Mouse (Mus musculus) liver, embryonic 12.5 days (tissue): ENCODE results near the gene Art4. TPM values are rescaled to one million over a fixed set of nuclear protein-coding genes. Genes with fewer than 3 reads are reported as not detected.
A peak's percentile ranks its signal among the peaks of the same experiment; 100 is the strongest.

ENCODE experiments used
- ATAC-seq: fragments of 200-750 bp; cut with Nextera tagmentation; 2 replicates; pipeline ENCODE4 v1.8.0; 2017; ENCODE audit warnings: moderate number of reproducible peaks, mild to moderate bottlenecking, moderate library complexity
- H3K27ac ChIP-seq: fragments of 300-500 bp; sonication (generic); 2 replicates; pipeline ENCODE4 v1.5.1; 2016; ENCODE audit warnings: mild to moderate bottlenecking
- H3K27me3 ChIP-seq: fragments of 300-500 bp; sonication (generic); replicated peaks from 2 replicates; pipeline ENCODE4 v1.6.1; 2016; ENCODE audit warnings: mild to moderate bottlenecking, moderate library complexity
- H3K36me3 ChIP-seq: fragments of 300-500 bp; sonication (generic); 2 replicates; pipeline ENCODE4 v1.6.1; 2016; ENCODE audit warnings: mild to moderate bottlenecking, moderate library complexity
- H3K4me1 ChIP-seq: fragments of 300-500 bp; sonication (generic); 2 replicates; pipeline ENCODE4 v1.6.1; 2016
- H3K4me2 ChIP-seq: fragments of 300-500 bp; sonication (generic); 2 replicates; pipeline ENCODE4 v1.6.1; 2016; ENCODE audit warnings: mild to moderate bottlenecking, moderate library complexity
- H3K4me3 ChIP-seq: fragments of 300-500 bp; sonication (generic); 2 replicates; pipeline ENCODE4 v1.5.1; 2016; ENCODE audit warnings: mild to moderate bottlenecking, moderate library complexity
- H3K9ac ChIP-seq: fragments of 300-500 bp; sonication (generic); 2 replicates; pipeline ENCODE4 v1.6.1; 2016; ENCODE audit warnings: mild to moderate bottlenecking, moderate library complexity
- H3K9me3 ChIP-seq: fragments of 300-500 bp; sonication (generic); replicated peaks from 2 replicates; pipeline ENCODE4 v1.6.1; 2016; ENCODE audit warnings: mild to moderate bottlenecking, moderate library complexity
- WGBS: fragments of 180-500 bp; shearing (Covaris S2); methylation state at CpG from one replicate; pipeline ENCODE4 v1.1.7; 2016; ENCODE audit not compliant: insufficient replicate concordance; 5-methylcytosine and 5-hydroxymethylcytosine counted together
- microRNA-seq: library from miRNA; unstranded; fragments of <30 nt; microRNA quantifications from one replicate; pipeline ENCODE4, GENCODE M21; 2017
- polyA plus RNA-seq: library from polyadenylated mRNA; unstranded; fragments of >200 nt; fragmentation: Nextera tagmentation; extraction: Ambion mirVana; gene quantifications from 2 replicates; pipeline ENCODE4 v1.2.1, GENCODE M21; 2016

The Art4 gene
- polyA plus RNA-seq, 1 experiment from 2014 or later: 27.0 TPM

DNA sequence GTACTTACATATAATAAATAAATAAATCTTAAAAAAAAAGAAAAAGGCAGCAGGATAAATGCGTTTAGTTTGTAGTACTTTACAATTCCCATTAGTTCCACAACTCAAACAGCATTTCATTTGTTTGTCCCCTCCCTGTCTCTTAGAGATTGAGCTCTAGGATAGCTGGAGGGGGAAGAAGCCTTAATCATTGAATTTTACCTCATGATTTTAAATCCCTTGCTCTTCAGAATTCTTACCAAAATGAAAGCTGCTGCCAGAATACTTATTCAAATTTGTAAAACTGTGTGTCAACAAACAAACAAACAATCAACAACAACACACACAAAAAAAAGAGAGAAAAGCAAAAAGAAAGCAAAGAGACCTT lies 52.1 kb downstream of the Art4 start:
- H3K27me3 ChIP-seq: no peaks in the 10 kb centered on the region
- H3K9me3 ChIP-seq: no peaks in the 10 kb centered on the region
- H3K27ac ChIP-seq: peak overlapping the region; percentile 100
- H3K4me1 ChIP-seq: peaks cover 68% of the 10 kb centered on the region
- no peak for ATAC-seq
- H3K4me2 ChIP-seq: peak overlapping the region; percentile 79
- peak overlapping the region; percentile 91 for H3K9ac ChIP-seq
- peaks cover 9% of the 10 kb centered on the region for H3K36me3 ChIP-seq
- H3K4me3 ChIP-seq: peak overlapping the region; percentile 67
- WGBS: 71% methylated on average over 1 of the region's 1 CpGs

- no peak for ATAC-seq
- WGBS: 13% methylated on average over 9 of the region's 9 CpGs
These were observed 52.7 kb downstream of the Art4 start for GRCm38 (mm10) chr6:136804705-136805408.

GRCm38 (mm10) chr6:136803739-136804633 lies 53.5 kb downstream of the Art4 start, which contains the start of gene Hist4h4:
Hist4h4 (minus strand) TSS chr6:136804415.
- Histone ChIP-seq H3K9ac (peak within 1 kb of the TSS; percentile 91), H3K4me3 (peak within 1 kb of the TSS; percentile 67), H3K9me3 (no peaks in the 10 kb centered on the region), H3K4me1 (peaks cover 63% of the 10 kb centered on the region), H3K36me3 (no peaks in the 10 kb centered on the region), H3K4me2 (peak within 1 kb of the TSS; percentile 79), H3K27me3 (no peaks in the 10 kb centered on the region), H3K27ac (peak within 1 kb of the TSS; percentile 100)
- WGBS: under 1% methylated on average over 50 of the region's 50 CpGs
- peak; percentile 77 for ATAC-seq

More at GRCm38 (mm10) chr6:136804705-136805408, 52.7 kb downstream of the Art4 start:
- H3K36me3 ChIP-seq: peaks cover 3% of the 10 kb centered on the region
- H3K4me3 ChIP-seq: peak overlapping the region; percentile 67
- no peaks in the 10 kb centered on the region for H3K9me3 ChIP-seq
- peak overlapping the region; percentile 100 for H3K27ac ChIP-seq
- peak overlapping the region; percentile 79 for H3K4me2 ChIP-seq
- H3K27me3 ChIP-seq: no peaks in the 10 kb centered on the region
- H3K9ac ChIP-seq: peak overlapping the region; percentile 91
- peaks cover 65% of the 10 kb centered on the region for H3K4me1 ChIP-seq

GRCm38 (mm10) chr6:136803093-136803738 lies 54.3 kb downstream of the Art4 start:
- ATAC-seq: peak; percentile 0; the same call in 1 of the 2 replicates
- peak overlapping the region; percentile 100 for H3K27ac ChIP-seq
- H3K9me3 ChIP-seq: no peaks in the 10 kb centered on the region
- no peaks in the 10 kb centered on the region for H3K27me3 ChIP-seq
- peaks cover 71% of the 10 kb centered on the region for H3K4me1 ChIP-seq
- H3K9ac ChIP-seq: peak overlapping the region; percentile 91
- H3K4me2 ChIP-seq: peak overlapping the region; percentile 79
- H3K36me3 ChIP-seq: no peaks in the 10 kb centered on the region
- peak overlapping the region; percentile 67 for H3K4me3 ChIP-seq
- 5% methylated on average over 12 of the region's 12 CpGs for WGBS

DNA sequence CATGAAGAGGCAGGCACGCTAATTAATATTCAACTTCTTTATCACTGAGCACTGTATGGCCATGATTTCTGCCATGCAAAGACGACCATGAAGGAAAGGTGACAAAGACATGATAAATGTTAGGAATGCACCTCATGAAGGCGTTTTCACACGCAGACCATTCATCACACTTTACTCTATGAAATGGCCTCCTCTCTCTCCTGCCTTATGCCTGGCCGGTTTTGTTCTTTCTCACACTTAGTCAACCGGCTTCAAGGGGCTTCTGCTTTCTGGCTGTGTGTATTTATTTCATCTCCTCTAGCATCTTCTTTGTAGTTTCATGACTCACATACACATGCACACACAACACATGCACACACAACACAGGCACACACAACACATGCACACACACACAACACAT lies 56.3 kb downstream of the Art4 start:
- no peak for ATAC-seq
- H3K27ac ChIP-seq: peak overlapping the region; percentile 24; the same call in 1 of the 2 replicates
- 0 out of 2 replicates have a peak overlapping the region, but pooled peaks have one; percentile 9 for H3K4me2 ChIP-seq
- H3K4me3 ChIP-seq: no peak overlapping the region
- WGBS: 65% methylated on average over 6 of the region's 6 CpGs
- no peaks in the 10 kb centered on the region for H3K27me3 ChIP-seq
- H3K4me1 ChIP-seq: peaks cover 69% of the 10 kb centered on the region
- H3K9me3 ChIP-seq: no peaks in the 10 kb centered on the region
- no peaks in the 10 kb centered on the region for H3K36me3 ChIP-seq
- H3K9ac ChIP-seq: no peak overlapping the region

GRCm38 (mm10) chr6:136800710-136801109 lies 56.8 kb downstream of the Art4 start:
- Histone ChIP-seq H3K27me3 (peaks cover 2% of the 10 kb centered on the region; the same call in 1 of the 2 replicates), H3K4me1 (peaks cover 68% of the 10 kb centered on the region), H3K4me3 (no peak overlapping the region), H3K36me3 (no peaks in the 10 kb centered on the region), H3K27ac (peak overlapping the region; percentile 24; the same call in 1 of the 2 replicates), H3K4me2 (no peak overlapping the region), H3K9me3 (no peaks in the 10 kb centered on the region), H3K9ac (no peak overlapping the region)
- 86% methylated on average over 8 of the region's 8 CpGs for WGBS
- no peak for ATAC-seq

Small RNA genes lying within 50 kb of the gene (microRNA-seq; reads per million reads assigned to microRNA genes)
- gene Gm44364: not detected

Other genes with a start within 250 kb of the Art4 start
- 1.7 and 2.0 TPM in 2 replicates for gene Plbd1, start 195.8 kb downstream of the Art4 start, polyA plus RNA-seq
- gene Gucy2c, start 76.0 kb downstream of the Art4 start, polyA plus RNA-seq: 0.07 TPM in 1 of 2 replicates, not detected in the other
- 0.92 and 1.0 TPM in 2 replicates for gene Hist4h4, start 53.3 kb downstream of the Art4 start, polyA plus RNA-seq
- 196 and 207 TPM in 2 replicates for gene H2afj, start 49.5 kb downstream of the Art4 start, polyA plus RNA-seq
- 1.2 and 1.3 TPM in 2 replicates for gene BC049715, start 30.1 kb downstream of the Art4 start, polyA plus RNA-seq
- 95.0 and 97.3 TPM in 2 replicates for gene Wbp11, start 29.5 kb downstream of the Art4 start, polyA plus RNA-seq
- gene Smco3, start 22.3 kb downstream of the Art4 start, polyA plus RNA-seq: not detected in 2 replicates
- gene Mgp, start 18.1 kb upstream of the Art4 start, polyA plus RNA-seq: 4.3 and 7.4 TPM in 2 replicates
- gene Erp27, start 64.4 kb upstream of the Art4 start, polyA plus RNA-seq: 0.27 and 0.43 TPM in 2 replicates
- gene Pde6h, start 66.1 kb upstream of the Art4 start, polyA plus RNA-seq: not detected in 2 replicates
- 120 and 122 TPM in 2 replicates for gene Arhgdib, start 84.2 kb upstream of the Art4 start, polyA plus RNA-seq